Mouse (Mus musculus): ENCODE data around the gene Tmem37.

The Tmem37 gene

GRCm38 (mm10) chr1:120073519-120074306 lies at the start of gene Tmem37:
Tmem37 (minus strand) TSS chr1:120074074.
- peak; percentile 87 for DNase-seq (ENCODE audit: inconsistent ontology term)

- no peak for DNase-seq (ENCODE audit: inconsistent ontology term)
Measured at GRCm38 (mm10) chr1:120122634-120123383, 48.9 kb upstream of the Tmem37 start.

- no peak for DNase-seq (ENCODE audit: inconsistent ontology term)
Measured at GRCm38 (mm10) chr1:120121930-120122530, 48.2 kb upstream of the Tmem37 start.

- DNase-seq (ENCODE audit: inconsistent ontology term): peak; percentile 100
Measured at GRCm38 (mm10) chr1:120120969-120121811, 47.3 kb upstream of the Tmem37 start, which contains the start of the genes Dbi and 3110009E18Rik. Dbi (minus strand) TSS chr1:120121078. 3110009E18Rik (plus strand) TSS chr1:120121187.

GRCm38 (mm10) chr1:120120141-120120968 lies 46.5 kb upstream of the Tmem37 start:
- DNase-seq (ENCODE audit: inconsistent ontology term): peak; percentile 82

- DNase-seq (ENCODE audit: inconsistent ontology term): peak; percentile 41
Measured at GRCm38 (mm10) chr1:120119389-120119788, 45.5 kb upstream of the Tmem37 start.

- peak; percentile 26 for DNase-seq (ENCODE audit: inconsistent ontology term)
Measured at GRCm38 (mm10) chr1:120118854-120119253, 45.0 kb upstream of the Tmem37 start.

GRCm38 (mm10) chr1:120116106-120116505 lies 42.2 kb upstream of the Tmem37 start:
- no peak for DNase-seq (ENCODE audit: inconsistent ontology term)

GRCm38 (mm10) chr1:120115671-120116081 lies 41.8 kb upstream of the Tmem37 start:
- peak; percentile 89 for DNase-seq (ENCODE audit: inconsistent ontology term)

GRCm38 (mm10) chr1:120112251-120113187 lies 38.6 kb upstream of the Tmem37 start:
- DNase-seq (ENCODE audit: inconsistent ontology term): peak; percentile 44

- DNase-seq (ENCODE audit: inconsistent ontology term): no peak
Measured at GRCm38 (mm10) chr1:120111766-120112165, 37.9 kb upstream of the Tmem37 start.

- no peak for DNase-seq (ENCODE audit: inconsistent ontology term)
Measured at GRCm38 (mm10) chr1:120109741-120110432, 36.0 kb upstream of the Tmem37 start.

GRCm38 (mm10) chr1:120105556-120105959 lies 31.7 kb upstream of the Tmem37 start:
- DNase-seq (ENCODE audit: inconsistent ontology term): no peak

- no peak for DNase-seq (ENCODE audit: inconsistent ontology term)
Measured at GRCm38 (mm10) chr1:120101227-120101609, 27.3 kb upstream of the Tmem37 start.

- DNase-seq (ENCODE audit: inconsistent ontology term): no peak
Measured at GRCm38 (mm10) chr1:120100456-120101226, 26.8 kb upstream of the Tmem37 start.

- DNase-seq (ENCODE audit: inconsistent ontology term): peak; percentile 87
Measured at GRCm38 (mm10) chr1:120099483-120099882, 25.6 kb upstream of the Tmem37 start.

GRCm38 (mm10) chr1:120098327-120098726 lies 24.5 kb upstream of the Tmem37 start:
- DNase-seq (ENCODE audit: inconsistent ontology term): no peak

GRCm38 (mm10) chr1:120094920-120095319 lies 21.0 kb upstream of the Tmem37 start:
- no peak for DNase-seq (ENCODE audit: inconsistent ontology term)
